Mouse (Mus musculus) CD8-positive naive resting alpha-beta T cell, adult 2 months (primary cell): ENCODE measurements around the gene Dlk1.
"Not testable (repeated sequence)": the region's sequence is repeated elsewhere in the genome, so short reads cannot be mapped to it uniquely, and the experiment has no call there.

Source experiments
- DNase-seq, 2 experiments: peaks; one replicate each; pipeline ENCODE4 v3.0.0; 2022; ENCODE audit warnings: low read depth in 2 of 2, low spot score in 2 of 2

Dlk1 gene

DNA sequence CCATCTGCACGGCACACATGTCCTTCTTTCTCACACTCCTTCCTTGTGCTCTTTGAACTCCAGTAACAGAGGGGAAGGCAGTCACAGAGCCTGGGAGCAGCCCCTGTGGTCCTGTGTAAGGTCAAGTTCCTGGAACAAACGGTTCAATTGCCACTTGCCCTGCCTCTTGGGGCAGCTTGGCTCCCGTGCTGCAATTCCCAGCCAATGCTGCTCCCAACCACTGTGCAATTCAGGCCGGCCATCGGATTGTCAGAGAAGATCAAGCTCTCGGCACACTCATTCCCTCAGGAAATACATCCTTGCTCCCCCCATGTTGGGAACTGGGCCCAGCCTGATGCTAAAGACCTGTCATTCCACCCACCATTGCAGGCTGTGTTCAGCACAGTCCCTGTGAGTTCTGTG is 21.0 kb downstream of the Dlk1 start:
- DNase-seq, result no peak

DNA sequence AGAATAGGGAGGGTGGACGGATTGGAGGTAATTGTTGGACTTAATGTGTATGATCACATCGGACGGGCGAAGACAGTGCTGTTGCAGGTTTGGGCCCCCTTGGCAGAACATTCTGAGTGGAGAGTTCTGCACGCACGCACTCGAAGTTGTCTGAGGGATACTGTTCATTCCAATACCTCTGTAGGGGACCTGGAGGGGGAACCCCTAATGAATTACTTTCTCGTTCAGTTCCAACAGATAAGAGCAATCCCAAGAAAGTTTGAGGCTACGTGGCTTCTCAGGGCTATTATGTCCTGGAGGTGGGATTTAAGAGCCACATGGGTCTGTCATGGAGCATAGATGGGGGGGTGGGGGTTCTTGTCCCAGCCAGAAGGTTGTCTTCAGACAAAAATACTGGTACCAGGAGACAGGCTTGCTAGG is 21.6 kb downstream of the Dlk1 start:
- no peak for DNase-seq

DNA sequence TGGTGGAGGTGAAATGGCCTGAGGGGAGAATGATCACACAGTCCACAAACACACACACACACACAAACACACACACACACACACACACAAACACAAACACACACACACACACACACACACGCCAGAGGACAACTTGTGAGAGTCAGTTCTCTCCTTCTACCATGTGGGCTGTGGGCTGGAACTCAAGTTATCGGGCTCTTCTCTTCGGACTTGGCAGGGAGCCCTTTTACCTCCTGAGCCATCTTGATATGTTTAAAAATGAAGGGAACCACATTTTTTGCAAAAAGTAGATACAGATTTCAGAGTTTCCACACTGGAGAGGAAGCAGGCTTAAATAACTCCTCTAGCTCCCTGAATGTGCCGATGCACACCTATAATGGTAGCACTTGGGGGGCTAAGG is 22.9 kb downstream of the Dlk1 start:
- DNase-seq, result no peak

DNA sequence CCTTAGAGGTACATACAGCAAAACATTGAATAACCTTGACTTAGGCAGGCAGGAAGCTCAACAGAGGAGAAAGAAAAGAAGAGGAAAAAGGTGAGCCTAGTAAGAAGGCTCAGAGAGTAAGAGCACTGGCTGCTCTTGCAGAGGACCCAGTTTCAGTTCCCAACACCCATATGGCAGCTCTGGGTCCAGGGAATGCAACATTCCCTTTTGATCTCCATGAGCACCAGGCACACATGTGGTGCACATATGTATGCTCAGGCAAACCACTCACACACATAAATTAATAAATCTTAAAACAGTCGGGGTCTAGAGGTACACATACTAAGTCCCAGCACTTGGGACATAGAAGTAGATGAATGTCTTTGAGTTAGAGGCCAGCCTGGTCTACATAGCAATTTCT is 33.9 kb downstream of the Dlk1 start:
- DNase-seq, result not testable (repeated sequence)

DNA sequence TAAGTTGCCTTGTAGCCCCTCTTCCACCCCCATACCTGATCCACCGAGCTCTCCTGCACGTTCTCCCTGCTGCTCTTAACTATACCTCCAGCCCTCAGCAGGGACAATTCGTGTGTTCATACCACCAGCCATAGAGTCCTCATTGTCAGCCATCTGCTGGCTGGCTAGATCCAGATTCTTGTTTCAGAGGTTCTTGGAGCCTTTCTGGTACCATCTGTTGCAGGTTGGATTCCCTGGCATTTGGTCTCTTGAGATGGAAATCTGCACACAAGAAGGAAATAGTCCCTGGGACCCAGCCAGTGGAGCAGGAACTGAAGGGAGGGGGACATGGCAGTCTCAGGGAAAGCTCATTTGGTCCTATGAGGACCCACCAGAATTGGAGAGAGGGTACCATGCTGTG is 39.1 kb downstream of the Dlk1 start:
- no peak for DNase-seq

DNA sequence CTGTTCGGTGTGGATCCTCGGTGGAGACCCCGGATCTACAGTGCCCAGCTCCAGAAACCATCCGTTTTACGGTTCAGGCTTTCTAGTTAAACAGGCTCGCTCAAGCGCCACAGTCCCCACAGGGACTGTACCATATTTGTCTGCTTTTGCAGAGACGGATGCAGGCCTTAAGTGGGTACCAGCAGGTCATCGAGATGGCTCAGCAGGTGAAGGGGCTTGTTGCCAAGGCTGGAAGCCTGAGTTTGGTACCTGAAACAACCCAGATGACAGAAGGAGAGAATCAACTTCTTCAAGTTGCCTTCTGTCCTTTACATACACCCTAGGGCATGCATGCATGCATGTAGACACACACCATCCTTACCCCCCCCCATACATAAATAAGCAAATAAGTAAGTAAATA is 40.8 kb downstream of the Dlk1 start:
- DNase-seq, result no peak

DNA sequence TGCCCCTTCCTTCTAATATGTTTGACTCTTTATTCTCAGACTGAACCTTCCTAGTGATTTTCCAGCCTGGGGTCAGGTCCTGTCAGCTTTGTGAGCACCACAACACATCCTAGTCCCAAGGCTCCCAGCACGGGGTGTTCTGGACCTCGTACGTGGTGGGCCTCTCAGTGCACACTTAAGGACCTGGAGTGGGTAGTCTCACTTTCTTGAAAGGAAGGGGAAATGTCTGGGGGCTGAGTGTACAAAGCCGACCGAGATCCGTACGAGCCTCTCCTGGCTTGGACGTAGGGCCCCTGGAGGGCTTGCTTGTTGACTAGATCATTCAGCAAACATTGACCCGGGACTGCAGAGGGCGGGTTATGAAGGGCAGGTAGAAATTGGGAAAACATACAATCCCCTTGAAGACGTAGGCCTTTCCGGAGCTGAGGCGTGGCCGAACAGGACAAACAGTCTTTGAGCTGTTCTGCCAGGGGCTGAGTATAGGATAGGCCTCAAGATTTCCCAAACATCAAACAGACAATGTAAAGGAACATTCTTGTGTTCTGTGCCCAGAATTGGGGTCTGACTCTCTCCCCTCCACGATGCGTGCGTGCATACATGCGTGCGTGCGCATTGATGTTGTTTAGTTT is 42.5 kb downstream of the Dlk1 start:
- DNase-seq, result no peak

DNA sequence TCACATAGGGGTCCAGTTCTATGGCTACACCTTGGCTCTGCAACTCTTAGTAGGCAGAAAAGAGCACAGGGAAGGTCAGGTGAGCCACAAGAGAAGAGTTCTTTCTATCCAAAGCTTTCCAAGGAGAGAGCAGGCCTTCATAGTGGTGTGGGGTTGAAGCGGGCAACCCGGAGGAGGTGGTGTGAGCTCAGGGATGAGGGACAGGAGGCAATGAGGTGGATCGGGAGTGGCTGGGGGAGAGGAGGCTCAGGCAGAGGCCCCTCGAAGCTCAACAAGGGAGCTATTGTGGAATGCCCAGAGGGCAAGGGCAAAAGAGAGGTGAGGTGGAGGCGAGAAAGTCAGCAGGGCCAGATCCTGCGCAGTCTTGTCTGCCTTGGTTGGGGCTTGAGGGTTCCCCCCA is 43.8 kb downstream of the Dlk1 start:
- no peak for DNase-seq

DNA sequence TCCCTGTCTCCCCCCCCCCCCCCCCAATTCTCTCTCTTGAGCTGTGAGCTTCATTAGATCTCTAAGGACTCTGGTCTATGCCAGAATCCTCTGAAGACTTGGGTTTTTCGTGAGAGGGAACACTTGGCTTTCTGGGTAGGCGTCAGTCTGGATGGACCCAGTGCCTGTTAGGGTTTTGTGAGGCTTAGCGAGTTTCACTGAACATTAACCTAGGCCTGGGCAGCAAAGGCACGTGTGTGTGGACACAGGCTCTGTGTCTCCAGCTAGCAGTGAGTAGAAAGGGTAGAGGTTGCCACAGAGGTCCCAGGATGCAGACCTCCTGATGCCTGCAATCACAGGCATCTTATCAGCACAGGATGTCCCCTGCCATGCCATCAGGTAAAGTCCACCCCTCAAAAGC is 48.4 kb downstream of the Dlk1 start:
- DNase-seq, result no peak

DNA sequence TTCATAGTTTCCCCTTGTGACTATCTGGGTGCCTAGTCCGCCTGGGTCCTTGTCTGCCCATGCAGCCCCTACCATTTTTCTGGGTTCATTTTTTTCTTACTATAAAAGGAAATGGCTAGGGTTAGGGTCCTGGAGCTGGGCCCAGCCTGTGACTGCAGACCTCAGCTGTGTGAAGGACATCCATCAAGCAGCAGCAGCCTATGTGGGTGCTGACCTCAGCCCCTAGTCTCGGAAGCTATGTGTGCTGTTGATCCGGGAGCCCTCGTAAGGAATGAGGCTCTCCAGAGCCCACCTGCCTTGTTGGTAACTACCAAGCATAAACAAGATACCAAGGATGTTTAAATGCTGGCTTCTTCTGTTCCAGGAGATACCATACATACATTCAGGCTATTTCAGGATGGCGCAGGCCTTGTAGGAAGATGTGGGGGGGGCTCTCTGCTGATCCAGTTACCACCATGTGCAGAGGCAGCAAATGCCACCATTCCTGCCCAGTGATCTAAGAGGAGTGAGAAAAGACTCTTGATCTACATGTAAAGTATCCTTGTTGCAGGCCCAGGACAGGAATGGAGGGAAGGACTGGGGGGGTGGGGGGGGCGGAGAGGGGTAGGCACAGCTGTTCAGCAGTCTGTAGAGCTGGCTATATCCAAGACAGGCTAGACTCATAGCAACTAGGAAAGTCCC is 49.9 kb downstream of the Dlk1 start:
- no peak for DNase-seq

DNA sequence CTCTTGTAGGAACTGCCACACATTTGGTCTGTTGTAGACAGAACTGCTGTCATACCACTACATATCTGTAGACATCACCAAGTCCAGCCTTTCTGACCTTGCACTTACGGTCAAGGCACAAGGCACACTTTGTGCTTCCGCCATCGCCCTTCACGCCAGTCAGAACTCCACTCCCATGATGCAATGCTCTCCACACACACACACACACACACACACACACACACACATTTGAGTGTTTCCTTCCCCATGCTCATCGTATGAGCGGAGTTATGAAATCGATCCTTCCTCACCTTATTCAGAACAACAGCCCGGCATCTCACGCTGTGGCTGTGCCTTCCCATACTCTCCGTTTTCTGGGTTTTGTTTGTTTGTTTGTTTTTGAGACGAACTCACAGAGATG is 55.1 kb downstream of the Dlk1 start:
- DNase-seq, result no peak

DNA sequence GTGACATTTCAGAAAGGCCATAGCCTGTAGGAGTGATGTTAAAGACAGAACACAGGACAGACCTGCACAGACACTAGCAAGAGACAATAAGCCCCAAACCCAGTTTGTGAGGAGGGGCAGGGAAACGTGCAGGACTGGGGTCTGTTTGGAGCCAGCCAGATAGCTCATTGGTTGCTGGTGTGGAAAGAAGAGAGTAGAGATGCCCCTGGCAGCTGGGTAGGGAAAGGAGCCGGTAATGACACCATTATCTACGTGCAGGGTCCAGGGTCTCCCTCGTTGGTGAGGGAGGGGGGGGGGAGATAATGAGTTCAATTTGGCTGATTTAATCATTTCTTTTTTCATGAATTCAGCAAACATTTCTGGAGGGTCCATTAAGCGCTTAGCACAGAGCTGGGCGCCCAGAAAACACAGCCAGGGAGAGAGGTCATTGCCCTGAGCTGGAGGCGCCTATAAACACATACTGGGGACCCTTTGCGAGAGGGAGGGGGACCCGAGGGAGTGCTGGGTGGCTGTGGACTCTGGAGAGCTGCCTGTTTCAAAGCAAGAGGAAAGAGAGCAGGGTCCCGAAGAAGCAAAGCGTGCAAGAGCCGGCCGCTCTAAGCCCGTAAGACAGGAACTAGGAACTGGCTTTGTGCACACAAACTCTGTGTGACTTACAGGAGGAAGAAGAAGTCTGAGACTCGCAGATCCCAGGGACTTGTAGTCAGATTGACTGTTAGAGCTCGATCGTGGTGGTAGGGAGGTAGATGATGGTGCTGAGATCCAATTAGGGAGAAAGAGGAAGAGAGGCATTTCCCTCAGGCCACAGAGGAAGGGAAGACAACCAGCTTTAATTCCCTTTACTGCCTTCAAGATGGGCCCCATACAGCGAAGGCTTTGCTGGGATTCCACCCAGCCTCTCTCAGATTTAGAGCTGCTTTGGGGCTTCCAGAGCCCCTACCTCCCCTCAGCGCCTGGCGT is 56.2 kb downstream of the Dlk1 start:
- no peak for DNase-seq

DNA sequence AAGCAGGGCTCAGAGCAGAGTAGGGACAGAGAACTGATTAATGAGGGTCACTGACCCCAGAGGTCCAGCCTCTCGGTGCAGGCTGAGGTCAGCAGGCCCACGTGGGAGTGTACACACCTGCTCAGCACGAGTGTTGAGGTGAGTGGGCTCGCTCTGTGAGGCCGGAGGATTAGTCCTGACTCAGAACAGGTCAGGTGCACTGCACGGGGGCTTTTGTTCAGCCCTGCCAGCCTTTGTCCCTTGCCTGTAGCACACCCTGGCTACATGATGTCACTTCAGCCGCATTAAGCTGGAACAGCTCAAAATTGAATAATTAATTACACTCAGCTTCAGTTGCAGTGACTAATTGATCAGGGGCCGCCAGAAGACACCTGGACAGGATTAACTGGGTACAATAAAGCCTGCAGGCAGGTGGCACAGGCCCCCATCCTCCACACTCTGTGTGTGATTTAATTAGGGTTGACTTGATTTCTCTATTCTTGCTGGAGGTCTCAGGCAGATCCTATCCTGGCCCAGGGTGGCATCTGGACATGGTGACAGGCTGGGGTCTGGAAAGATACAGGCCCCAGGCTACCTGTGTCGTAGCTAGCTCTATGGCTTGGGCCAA is 57.0 kb downstream of the Dlk1 start:
- DNase-seq, result no peak

DNA sequence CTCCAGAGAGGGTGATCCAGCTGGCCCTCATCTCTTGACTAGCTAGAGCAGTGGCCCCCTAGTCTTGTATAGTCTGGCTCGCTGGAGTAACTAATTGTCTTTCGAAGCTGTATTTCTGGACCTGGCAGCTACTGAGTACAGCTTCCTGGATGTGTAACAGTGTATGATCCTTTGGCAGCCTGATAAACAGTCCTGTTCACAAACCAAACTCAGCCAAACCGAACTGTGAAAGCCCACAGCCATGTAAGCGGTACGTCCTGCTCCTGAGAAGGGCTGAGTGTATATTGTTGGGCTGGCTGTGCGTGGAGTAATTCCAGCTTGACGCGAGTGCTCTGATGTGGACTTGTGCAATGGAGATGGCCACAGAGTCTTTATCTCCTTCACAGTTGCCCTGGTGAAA is 57.6 kb downstream of the Dlk1 start:
- no peak for DNase-seq

DNA sequence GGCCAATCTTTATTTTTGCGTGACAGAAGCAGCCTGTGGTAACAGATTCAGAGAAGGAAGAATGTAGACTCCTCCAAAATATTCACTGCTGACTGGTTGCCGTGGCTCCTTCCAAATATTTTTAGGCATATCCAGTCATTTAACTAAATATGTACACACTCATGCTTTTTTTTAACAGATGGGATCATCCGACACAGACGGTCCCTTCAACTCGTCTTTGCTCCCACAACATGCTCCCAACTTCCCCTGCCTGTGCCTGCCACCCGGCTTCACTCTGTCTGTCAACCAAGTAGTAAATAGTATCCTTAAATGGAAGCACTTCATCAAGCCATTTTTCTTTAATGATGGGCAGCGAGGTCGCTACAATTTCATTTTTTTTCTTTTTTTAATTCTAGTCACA is 58.8 kb downstream of the Dlk1 start:
- DNase-seq, result no peak

DNA sequence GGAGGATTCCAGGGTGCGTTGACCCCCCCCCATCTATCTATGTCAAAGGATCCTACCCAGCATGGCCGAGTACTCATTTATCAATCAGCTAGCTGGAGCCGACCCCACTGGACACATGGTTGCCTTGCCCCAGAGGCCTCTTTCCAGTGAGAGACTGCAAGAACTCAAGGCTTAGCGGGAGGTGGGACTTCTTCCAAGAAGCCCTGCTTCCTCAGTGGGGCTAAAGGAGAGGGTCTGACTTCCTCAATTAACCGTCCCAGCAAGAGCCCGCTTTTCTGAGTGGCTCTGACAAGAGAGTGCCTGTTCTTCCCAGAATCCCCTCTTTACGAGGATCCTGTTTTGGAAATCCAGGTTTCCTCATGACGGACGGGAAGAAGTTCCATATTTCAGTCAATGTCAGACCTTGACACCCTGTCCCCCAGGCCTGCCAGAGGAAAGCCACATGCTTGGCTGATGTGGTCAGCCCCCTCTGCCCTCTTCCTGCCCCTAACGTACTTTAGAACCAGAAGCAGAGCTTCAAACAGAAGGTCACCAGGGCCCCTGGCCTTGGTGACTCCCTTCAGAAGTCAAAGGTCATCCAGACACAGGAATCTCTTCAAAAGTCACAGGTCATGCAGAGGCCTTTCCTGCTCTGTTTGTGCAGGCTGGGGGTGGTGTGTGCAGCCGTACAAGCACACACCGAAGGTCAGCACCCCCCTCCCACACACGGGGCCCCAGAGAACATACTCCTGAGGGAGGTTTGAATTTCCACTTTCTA is 59.7 kb downstream of the Dlk1 start:
- DNase-seq, result no peak
